Mouse (Mus musculus): ENCODE results near the gene Dchs1. TPM values are rescaled to one million over a fixed set of nuclear protein-coding genes. Genes with fewer than 3 reads are reported as not detected.
"Not testable (repeated sequence)": the region's sequence is repeated elsewhere in the genome, so short reads cannot be mapped to it uniquely, and the experiment has no call there.

The Dchs1 gene
- polyA plus RNA-seq, 1 experiment from 2014 or later, result 0.36 TPM

DNA sequence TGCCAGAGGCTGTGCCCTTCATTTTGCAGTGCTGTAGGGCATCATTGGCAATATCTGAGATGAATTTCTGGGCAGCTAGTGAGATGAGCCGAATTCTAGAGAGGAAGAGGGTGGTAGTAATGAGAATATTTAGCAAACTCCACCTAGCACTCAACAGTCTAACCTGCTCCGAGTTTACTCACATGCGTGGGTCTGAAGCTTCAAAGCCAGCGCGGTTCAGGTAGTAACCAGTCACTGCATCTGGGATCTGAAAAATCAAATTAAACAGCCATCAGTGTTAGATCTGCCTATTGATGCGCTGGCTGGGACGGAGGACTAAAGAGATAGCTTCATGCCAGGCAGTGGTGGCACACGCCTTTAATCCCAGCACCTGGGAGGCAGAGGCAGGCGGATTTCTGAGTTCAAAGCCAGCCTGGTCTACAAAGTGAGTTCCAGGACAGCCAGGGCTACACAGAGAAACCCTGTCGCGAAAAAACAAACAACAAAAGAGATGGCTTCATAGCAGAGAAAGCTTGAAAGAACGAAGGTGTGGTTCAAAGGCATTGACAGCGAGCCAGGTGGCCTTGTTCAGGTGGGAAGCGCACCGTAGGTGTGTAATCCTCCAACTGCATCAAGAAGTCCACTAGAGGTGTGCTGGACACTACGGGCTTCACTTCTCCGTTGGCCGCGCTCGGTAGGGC, 44.1 kb downstream of the Dchs1 start:
- DNase-seq (ENCODE audit: low spot score), result not testable (repeated sequence)

DNA sequence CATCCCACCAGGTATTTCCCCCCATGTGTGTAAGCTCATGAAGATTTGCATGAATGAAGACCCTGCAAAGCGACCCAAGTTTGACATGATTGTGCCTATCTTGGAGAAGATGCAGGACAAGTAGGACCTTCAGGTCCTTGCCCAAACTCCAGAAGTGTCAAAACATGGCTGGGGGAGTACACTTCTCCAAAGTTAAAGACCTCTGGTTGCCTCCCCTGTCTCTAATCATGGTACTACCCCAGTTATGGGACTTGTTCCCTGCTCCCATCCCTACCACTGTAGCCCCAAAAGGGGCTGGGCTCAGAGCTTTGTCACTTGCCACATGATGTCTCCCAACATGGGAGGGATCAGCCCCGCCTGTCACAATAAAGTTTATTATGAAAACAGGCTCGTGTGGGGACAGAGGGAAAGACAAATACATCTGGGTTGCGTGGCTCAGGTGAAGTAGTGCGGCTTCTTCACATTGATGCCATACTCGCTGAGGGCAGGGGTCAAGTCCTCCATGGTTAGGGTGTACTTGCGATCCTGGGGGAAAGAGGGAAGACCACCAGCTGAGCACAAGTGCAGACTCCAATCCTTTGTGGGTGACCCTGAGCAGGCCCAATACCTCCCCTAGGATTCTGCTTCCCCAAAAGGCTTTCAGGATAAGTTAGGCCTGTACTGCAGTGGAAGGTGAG, 44.8 kb downstream of the Dchs1 start:
- not testable (repeated sequence) for DNase-seq (ENCODE audit: low spot score)

DNA sequence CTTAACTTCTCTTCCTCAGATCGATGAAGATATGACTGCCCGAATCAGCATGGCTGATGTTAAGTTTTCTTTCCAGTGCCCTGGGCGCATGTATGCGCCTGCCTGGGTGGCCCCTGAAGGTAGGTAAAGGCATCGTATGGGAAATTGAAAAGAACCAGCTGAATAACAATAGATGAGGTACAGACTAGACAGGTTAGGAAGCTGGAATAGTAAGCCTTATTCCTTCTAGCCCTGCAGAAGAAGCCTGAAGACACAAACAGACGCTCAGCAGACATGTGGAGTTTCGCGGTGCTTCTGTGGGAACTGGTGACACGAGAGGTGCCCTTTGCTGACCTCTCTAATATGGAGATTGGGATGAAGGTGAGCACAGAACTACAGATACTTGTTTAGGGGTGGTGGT, 45.5 kb downstream of the Dchs1 start:
- DNase-seq (ENCODE audit: low spot score), result no peak

DNA sequence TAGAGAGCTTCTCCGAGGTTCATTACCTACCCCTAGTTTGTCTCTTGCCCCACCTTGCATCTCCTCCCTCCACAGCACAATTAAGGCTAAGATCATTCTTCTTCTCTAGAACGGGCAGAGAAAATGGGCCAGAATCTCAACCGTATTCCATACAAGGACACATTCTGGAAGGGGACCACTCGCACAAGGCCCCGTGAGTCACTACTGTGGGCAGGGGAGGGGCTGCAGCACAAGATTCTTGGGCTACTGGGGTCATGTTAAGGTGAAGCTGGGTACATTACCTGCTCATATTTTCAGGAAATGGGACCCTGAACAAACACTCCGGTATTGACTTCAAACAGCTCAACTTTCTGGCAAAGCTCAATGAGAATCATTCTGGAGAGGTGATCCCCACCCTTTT, 46.6 kb downstream of the Dchs1 start:
- DNase-seq (ENCODE audit: low spot score), result no peak

- DNase-seq (ENCODE audit: low spot score), result no peak
Observed at GRCm38 (mm10) chr7:105740089-105740795, 47.2 kb downstream of the Dchs1 start.

GRCm38 (mm10) chr7:105738948-105739347, 48.5 kb downstream of the Dchs1 start:
- DNase-seq (ENCODE audit: low spot score), result no peak

DNA sequence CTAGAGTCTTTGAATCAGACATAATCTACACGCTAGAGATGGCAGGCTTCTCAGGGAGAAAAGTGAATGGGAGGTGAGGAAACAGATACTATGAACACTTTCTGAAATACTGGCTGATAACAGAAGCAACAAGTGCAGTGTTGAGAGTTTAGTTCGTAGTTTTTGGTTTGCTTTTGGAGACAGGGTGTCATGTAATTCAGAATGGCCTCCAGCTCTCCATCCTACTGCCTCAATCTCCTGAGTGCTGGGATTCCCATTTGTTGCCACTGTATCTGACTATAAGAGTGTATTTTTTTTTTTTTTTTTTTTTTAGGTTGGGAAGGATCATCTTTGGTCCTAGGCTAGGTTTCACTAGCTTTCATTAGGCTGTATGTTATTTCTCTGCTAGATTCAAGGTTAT, 49.2 kb downstream of the Dchs1 start:
- no peak for DNase-seq (ENCODE audit: low spot score)

GRCm38 (mm10) chr7:105737648-105738047, 49.8 kb downstream of the Dchs1 start:
- no peak for DNase-seq (ENCODE audit: low spot score)

DNA sequence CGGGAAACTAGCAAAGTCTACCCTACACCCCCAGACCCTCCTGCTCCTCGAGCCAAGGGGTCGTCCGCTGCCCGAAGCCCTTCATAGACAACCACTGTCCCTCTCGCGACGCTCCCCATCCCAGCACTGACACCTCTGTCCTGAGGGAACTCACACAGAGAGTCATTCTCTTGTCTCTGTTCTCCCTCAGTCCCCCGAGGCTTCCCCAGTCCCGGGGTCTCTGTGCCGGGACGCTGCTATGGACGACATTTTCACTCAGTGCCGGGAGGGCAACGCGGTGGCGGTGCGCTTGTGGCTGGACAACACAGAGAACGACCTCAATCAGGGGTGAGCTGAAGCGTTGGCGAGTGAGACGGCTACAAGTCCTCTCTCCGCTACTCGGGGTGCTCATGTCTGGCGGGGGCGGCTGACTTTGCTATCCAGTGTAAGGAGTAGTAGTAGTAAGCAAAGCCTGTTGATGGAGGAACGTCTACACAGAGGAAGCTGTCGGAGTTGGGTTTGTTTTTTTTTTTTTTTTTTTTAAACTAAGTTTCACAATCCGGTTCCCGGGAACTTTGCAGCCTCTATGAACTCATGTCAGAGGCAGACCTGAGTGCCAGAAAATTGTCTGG, 50.4 kb downstream of the Dchs1 start, which contains the start of gene Rrp8:
Gene Rrp8 (minus strand): TSS at position 475 of the 611 bp plus-strand sequence.
- DNase-seq (ENCODE audit: low spot score), result peak; percentile 31

DNA sequence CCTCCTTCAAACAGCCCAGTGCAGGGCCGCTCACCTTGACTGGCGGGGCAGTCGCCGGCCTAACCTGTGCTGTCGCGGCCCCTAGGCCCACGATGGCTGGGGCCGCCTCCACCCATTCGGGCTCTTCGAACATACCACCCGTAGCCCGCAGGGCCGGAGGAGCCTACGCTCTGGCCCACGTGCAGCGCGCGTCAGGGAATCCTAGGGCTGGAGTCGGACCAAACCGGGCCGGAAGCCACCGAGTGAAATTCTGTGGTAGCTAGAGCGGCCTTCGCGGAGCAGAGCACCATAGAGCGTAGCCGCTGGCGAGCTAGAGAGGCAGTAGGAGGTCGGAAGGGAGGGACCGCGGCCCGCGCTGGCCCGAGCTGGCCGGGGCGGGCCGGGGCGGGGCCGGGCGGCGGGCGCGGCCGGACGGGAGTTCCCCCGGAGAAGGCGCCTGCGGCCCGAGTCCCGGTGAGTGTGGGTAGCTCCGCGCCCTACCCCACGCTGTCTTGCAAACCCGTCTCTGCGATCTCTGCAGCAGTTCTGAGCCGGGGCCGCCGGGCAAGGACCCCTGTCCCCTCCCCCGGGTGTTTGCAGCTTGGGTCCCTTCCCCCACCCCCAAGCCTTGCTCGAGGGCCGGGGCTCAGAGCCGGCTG, 51.1 kb downstream of the Dchs1 start, which contains the start of gene Ilk:
Gene Ilk (plus strand): TSS at position 329 of the 638 bp plus-strand sequence.
- DNase-seq (ENCODE audit: low spot score), result peak; percentile 83

DNA sequence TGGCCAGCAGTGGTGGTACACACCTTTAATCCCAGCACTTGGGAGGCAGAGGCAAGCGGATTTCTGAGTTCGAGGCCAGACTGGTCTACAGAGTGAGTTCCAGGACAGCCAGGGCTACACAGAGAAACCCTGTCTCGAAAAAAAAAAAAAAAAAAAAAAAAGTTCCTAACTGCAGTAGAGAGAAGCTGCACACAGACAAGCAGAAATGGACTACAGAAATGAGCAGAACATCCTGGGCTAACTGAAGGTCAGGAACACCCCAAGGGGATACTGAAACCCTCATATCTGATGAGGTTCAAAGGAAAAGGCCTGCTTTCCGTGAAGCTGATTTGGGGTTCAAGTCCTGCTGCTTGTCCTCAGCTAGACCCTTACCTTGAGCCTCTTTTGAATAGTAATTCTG, 52.0 kb downstream of the Dchs1 start:
- not testable (repeated sequence) for DNase-seq (ENCODE audit: low spot score)

GRCm38 (mm10) chr7:105734826-105735225, 52.6 kb downstream of the Dchs1 start:
- no peak for DNase-seq (ENCODE audit: low spot score)

GRCm38 (mm10) chr7:105733836-105734235, 53.6 kb downstream of the Dchs1 start:
- no peak for DNase-seq (ENCODE audit: low spot score)

- DNase-seq (ENCODE audit: low spot score), result no peak
Observed at GRCm38 (mm10) chr7:105728701-105729428, 58.6 kb downstream of the Dchs1 start.

DNA sequence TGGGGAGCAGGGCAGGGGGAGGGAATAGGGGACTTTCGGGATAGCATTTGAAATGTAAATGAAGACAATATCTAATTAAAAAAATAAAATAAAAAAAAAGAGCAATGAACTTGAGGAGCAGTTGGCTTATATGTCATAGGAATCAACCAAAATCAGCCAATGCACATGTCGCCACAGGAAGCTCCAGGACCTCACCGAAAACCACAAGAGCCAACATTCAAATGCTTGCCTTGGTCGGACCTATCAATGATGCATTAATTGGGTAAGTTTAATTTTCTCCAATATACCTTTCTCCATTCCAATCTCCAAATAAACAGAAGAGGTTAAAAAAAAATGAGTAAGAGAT, 60.5 kb downstream of the Dchs1 start:
- DNase-seq (ENCODE audit: low spot score), result no peak

DNA sequence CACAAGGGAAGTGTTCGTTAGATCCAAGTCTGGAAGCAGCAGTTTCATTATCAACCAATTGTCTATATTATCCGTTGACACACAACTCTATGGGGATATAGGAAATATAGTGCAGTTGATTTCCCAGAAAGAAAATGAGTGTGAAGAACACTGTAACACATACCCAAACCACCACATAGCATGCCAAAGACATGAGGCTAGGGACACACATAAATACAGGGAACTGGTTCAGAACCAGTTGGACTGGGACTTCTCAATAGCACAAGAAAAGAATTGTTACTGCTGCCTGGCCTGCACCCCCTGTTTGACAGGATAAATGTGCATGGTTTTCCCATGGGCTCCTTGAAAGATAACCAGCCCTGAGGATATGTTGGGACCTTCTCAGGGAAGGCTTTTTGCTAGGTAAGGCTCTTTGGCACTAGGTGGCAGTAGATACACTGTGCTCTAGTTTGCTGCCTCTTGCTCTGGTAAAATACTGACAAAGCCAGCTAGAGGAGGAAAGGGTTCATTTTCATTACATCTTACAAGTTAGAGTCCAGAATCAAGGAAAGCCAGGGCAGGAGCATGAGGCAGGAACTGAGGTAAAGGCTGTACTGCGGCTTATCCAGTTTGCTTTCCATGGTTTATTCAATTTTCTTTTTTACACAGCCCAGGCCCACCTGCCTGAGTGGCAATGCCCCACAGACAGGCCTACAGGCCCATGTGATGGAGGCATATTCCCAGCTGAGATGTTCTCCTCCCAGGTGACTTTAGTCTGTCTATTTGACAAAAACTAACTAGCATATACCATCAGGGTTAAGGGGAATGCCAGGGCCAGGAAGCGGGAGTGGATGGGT, 61.1 kb downstream of the Dchs1 start:
- DNase-seq (ENCODE audit: low spot score), result peak; percentile 70

DNA sequence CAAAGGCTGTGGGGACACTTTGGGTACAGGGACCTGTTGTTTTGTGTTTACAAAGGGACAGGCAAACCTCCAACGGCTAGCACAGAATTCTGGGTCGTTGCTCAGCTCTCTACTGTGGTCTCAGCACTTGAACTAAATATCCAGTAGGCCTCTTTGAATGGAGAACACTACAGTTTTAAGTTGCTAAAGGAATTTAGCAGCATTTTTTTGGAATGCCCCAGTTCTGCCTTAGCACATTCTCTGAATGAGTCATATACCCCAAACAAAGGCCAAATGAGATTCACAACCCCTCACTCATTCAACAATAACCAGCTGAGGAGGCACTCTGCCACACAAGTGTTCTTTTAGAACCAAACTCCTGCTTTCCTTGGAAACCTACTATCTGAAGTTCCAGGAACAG, 65.5 kb downstream of the Dchs1 start:
- no peak for DNase-seq (ENCODE audit: low spot score)

GRCm38 (mm10) chr7:105715366-105715765, 72.1 kb downstream of the Dchs1 start:
- DNase-seq (ENCODE audit: low spot score), result no peak

DNA sequence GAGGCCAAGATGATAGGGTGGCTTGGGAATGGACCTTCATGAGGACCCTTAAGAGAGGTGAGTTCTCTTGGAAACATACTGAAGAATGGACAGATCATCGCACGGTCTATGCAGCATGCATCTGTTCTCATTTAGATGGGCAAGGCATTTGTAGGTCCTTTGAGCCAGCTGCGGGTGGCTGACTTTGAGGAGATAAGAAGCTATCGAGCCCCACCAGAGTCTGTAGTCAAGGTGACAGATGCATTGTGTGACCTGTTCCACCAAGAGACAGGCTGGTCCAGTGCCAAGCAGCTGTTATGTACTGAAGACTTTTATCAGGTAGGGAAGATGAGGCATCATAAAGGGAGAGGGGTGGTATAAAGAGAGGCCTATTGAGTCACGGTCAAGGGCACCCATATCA, 78.7 kb downstream of the Dchs1 start:
- DNase-seq (ENCODE audit: low spot score), result no peak

DNA sequence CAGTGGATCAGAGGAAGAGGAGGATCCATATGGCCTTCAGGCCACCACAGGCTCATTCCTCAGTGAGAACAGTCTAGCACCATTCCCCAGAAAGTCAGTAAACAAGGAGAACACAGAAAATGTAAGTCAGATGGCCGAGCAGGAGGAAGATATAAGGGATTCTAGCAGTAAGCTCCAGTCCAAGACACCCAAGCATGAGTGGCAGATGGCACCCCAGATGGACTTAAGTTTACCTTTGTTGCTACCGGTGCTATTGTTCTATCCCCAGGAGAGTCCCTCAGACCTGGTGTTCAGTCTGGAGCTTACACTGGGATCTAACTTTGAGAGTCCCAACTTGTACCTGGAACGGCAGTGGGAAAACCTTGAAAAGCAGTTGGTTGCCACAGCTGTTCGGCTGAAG, 83.6 kb downstream of the Dchs1 start:
- DNase-seq (ENCODE audit: low spot score), result no peak

Data from thymus, postnatal 0 days (tissue).